Mouse (Mus musculus) cerebellum, postnatal 4 days (tissue): ENCODE measurements around the gene Nup153.

ENCODE experiments used
- DNase-seq, 2 experiments: peaks; one replicate each; pipeline ENCODE4 v3.0.0; 2022; ENCODE audit warnings: low spot score in 2 of 2, mixed read lengths in 1 of 2

Nup153 gene

GRCm38 (mm10) chr13:46729998-46730397 lies 2.3 kb upstream of the Nup153 start:
- no peak for DNase-seq

DNA sequence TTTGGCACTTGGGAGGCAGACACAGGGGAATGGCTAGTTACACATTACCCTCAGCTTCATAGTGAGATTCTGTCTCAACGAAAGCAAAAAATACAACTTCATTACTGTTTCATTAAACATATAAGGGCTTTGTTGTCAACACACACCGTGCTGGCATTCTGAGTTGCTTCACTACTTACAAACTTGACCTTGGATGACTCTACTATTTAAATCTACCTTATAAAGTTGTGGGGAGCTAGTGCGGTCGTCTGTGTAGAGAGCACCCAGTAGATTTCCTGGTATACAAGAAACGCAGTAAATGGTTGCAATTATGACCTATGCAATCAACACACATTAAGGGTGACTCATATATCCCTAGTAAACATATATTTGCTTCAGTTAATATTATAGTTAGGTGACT lies 671 bp upstream of the Nup153 start:
- peak in 1 of 2 experiments; percentile 10 for DNase-seq

DNA sequence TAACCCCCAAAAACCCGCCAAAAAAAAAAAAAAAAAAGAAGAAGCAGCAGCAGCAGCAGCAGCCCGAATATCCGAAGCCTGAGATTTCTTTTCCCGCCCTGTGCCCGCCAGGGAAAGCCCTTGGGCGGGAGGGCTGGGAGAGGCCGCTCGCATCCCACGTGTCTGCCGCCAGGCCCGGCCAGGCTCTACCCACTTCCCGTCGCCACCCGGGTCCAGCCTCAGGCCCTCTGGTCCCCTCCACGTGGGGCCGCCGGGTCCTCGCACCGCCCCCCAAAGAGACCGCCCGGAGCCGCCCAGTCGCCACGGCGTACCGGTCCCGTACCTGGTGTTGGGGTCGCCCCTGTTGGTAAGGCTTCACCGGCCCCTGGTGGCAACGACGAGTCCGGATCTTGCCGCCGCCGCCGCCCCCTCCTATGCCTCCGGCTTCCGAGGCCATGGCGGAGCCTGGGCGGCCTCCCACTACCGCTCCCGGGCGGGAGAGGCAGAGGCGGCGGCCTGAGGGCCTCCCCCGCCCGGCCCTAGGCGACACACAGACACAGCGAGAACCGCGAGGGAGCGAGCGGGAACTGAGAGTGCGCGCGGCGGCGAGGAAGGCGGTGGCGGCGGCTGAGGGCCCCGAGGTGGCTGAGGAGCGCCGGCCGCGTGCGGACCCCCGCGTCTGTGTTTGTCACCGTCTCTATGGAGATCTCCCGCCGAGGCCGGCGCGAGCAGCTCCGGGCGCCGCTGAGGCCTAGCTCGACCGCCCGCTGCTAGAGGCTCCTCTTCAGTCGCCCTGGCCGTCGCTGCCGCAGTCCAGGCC lies 503 bp downstream of the Nup153 start:
- DNase-seq, result peak in 1 of 2 experiments; percentile 39

- DNase-seq, result peak in 1 of 2 experiments; percentile 30
Measured at GRCm38 (mm10) chr13:46726288-46727037, 1.3 kb downstream of the Nup153 start.

DNA sequence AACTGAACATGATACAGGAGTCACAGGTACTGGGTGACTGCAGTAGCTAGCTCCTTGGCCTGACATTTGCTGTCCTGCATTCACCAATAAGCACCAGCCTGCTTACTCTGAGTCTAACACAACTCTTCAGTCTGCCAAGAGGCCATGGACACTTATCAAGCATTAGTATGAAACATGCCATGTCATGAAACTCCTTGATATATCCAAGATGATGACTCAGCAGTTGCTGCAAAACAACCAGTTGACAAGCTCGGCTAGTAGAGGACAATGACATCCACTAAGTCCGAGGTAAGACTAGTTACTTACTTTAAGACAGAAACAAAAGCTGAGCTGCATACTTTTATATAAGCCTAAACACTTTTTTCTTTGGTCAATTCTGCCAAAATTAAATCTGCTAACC lies 2.5 kb downstream of the Nup153 start:
- no peak for DNase-seq

DNA sequence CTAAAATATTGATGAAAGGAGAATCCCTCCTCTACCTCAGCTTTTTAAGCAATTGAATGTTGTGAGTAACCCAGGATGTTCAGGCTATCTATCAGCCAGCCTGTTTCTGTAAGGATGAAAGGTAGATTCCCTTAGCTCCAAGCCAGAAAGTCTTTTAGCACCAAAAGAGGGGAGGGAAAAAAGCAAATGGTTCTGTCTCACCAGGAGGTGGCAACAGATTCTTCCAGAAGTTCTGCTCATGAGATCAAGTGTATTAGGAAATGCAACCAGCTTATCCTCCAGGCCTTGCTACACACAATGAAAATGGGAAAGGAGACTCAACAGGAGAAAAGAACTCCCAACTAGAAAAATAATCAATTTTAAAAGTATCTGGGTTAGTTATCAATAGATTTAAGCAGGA lies 3.4 kb downstream of the Nup153 start:
- no peak for DNase-seq

GRCm38 (mm10) chr13:46721009-46721408 lies 6.7 kb downstream of the Nup153 start:
- DNase-seq, result no peak

GRCm38 (mm10) chr13:46718893-46719400 lies 8.8 kb downstream of the Nup153 start:
- DNase-seq, result no peak

GRCm38 (mm10) chr13:46715976-46716639 lies 11.6 kb downstream of the Nup153 start:
- no peak for DNase-seq

- no peak for DNase-seq
Measured at GRCm38 (mm10) chr13:46713486-46713885, 14.3 kb downstream of the Nup153 start.

- DNase-seq, result peak in 1 of 2 experiments; percentile 5
Measured at GRCm38 (mm10) chr13:46703138-46703537, 24.6 kb downstream of the Nup153 start.

DNA sequence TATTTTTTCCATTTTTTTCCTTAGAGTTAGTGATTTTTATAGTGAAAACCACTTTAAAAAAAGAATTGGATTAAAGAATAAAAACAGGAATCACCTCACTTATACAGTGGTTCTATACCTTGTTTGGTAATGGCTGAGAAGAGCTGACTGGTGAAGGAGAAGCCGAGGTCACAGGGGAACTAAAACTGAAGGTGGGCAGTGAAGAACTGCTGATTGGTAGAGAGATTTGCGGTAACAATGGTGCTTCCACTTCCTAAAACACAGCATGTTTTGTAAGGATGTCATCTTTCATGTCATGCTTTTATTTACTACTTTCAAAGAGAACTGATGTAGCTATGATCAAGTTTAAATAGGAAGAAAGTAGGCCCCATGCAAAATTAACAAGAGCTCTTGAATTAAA lies 26.3 kb downstream of the Nup153 start:
- DNase-seq, result no peak

- no peak for DNase-seq
Measured at GRCm38 (mm10) chr13:46699372-46699771, 28.4 kb downstream of the Nup153 start.

GRCm38 (mm10) chr13:46696788-46697187 lies 31.0 kb downstream of the Nup153 start:
- DNase-seq, result no peak

DNA sequence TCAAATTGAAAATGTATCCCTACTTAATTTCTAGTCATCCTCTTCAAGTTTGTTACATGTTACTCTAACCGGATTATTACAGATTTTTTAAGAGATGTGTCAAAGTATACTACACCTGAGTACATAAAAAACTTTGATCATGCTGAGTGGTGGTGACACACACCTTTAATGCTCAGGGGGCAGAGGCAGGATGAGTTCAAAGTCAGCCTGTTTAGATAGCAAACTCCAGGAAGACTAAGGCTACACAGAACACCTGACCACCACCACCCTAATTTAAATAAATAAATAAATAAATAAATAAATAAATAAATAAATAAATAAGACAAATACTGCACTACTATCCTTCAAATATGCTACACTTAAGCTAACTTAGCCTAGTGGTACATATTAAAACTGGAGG lies 31.8 kb downstream of the Nup153 start:
- no peak for DNase-seq

DNA sequence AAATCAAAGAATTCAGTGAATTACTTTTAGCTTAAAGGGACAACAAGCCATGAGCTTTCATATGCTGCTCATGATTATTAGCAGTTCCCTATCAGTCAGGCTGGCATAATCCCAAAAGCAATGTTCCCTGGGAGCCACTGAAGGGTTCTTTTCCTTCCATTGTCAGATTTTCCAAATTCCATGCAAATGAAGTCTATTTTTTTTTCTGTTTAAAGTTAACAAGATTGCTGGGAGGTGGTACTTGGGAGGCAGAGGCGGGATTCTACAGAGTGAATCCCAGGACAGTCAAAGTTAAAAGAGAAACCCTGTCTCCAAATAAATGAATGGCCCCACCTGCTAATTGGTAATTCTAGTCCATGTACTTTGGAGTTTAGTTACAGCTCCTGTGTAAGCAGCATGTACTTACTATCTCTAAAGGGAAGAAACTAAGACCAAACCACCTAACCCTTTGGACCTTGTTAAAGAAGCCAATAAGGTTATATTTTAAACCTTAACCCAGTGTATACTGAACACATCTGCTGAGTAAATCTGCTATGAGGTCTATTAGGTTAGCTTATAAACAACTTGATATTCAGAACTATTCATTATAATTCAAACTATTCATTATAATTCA lies 32.3 kb downstream of the Nup153 start:
- no peak for DNase-seq

DNA sequence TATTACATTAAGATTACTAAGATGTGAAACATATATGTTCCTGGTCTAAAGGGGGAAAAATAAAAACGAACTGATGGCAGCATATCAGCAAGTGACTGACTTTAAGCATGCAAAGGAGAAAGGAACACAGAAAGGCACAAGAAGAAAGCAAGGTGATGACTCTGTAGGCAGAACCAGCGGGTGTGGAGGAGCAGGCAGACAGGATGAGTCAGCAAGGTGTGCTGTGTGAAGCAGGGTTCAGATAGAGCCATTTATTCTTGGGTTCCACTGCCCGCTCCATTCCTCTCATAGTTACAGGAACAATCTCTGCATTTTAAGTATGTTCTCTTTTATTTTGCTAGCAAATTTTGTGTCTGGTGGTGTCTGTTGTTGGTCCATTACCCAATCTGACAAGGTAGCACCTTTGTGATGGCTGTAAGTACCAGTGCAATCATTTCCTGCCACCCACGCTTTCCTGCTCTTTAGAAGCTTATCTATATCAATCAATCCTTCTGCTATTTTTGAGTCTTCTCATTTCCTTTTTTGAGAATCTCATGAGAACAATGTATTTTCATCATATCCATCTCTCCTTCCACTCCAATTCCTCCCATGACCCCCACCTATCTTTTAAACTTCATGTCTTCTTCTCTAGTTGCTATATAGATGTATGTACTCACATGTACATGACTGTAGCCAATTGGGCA lies 37.0 kb downstream of the Nup153 start:
- no peak for DNase-seq

GRCm38 (mm10) chr13:46683370-46683769 lies 44.4 kb downstream of the Nup153 start:
- DNase-seq, result no peak

- DNase-seq, result no peak
Measured at GRCm38 (mm10) chr13:46682921-46683320, 44.8 kb downstream of the Nup153 start.

GRCm38 (mm10) chr13:46677721-46678120 lies 50.0 kb downstream of the Nup153 start:
- DNase-seq, result no peak

- peak in 1 of 2 experiments; percentile 14 for DNase-seq
Measured at GRCm38 (mm10) chr13:46674601-46675000, 53.1 kb downstream of the Nup153 start.
